Mouse (Mus musculus) small intestine, adult 2 months (tissue): ENCODE measurements at regions not wholly inside any gene's neighbourhood (a gene's known extent, or its start where the extent isn't known, plus 50 kb on each side); places are given as distances from the start of the nearest gene placed in this dataset.

Experiments
- CTCF ChIP-seq: fragments of 200-500 bp; IDR thresholded peaks from 2 replicates; pipeline ENCODE4 v1.5.1; 2012; ENCODE audit warnings: low read depth, mild to moderate bottlenecking, control low read depth, inconsistent platforms, low read length, moderate library complexity, mixed read lengths; ENCODE audit not compliant: insufficient replicate concordance, insufficient read length; ENCODE audit errors: extremely low read depth
- POLR2A ChIP-seq: fragments of 200-500 bp; IDR thresholded peaks from 2 replicates; pipeline ENCODE4 v1.6.1; 2012; ENCODE audit warnings: low read depth, mild to moderate bottlenecking, control low read depth, inconsistent platforms, low read length, moderate library complexity

DNA sequence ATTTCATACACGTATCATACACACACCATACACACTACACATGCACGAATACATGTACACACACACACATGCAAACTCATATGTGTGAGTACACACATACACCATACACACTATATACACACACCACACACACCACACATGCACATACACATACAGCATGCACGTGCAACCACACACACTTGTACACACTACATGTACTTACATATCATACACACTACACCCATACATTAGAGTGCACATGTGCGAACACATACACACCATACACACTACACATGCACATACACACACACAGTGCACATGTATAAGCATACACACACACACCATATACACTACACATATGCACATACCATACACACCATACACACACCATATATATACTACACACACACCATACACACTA is 117.5 kb downstream of the Psmg1 start:
- no peak for TF ChIP-seq CTCF
- no peak for TF ChIP-seq POLR2A
